Mouse (Mus musculus) liver, postnatal 0 days (tissue): Measurements from ENCODE around the gene Gm1673. TPM values are rescaled to one million over a fixed set of nuclear protein-coding genes. Genes with fewer than 3 reads are reported as not detected.

Experiments used
- ATAC-seq: fragments of 200-750 bp; cut with Nextera tagmentation; 2 replicates; pipeline ENCODE4 v1.8.0; 2017; ENCODE audit warnings: mild to moderate bottlenecking, moderate library complexity
- DNase-seq: peaks from one replicate; pipeline ENCODE4 v3.0.0-alpha.2; 2016
- H3K27ac ChIP-seq: fragments of 300-500 bp; sonication (generic); 2 replicates; pipeline ENCODE4 v1.5.1; 2014; ENCODE audit warnings: antibody characterized with exemption, moderate library complexity, mild to moderate bottlenecking, low read depth
- H3K27me3 ChIP-seq: fragments of 300-500 bp; sonication (generic); 2 replicates; pipeline ENCODE4 v1.6.1; 2014; ENCODE audit warnings: low read length, control low read depth, mixed read lengths; ENCODE audit not compliant: insufficient read depth
- H3K36me3 ChIP-seq: fragments of 300-500 bp; sonication (generic); replicated peaks from 2 replicates; pipeline ENCODE4 v1.6.1; 2014; ENCODE audit warnings: mild to moderate bottlenecking, control low read depth, low read length, moderate library complexity, mixed read lengths; ENCODE audit not compliant: insufficient read depth
- H3K4me1 ChIP-seq: fragments of 300-500 bp; sonication (generic); 2 replicates; pipeline ENCODE4 v1.6.1; 2014; ENCODE audit warnings: antibody characterized with exemption, mild to moderate bottlenecking, control low read depth; ENCODE audit not compliant: insufficient read depth
- H3K4me2 ChIP-seq: fragments of 300-500 bp; sonication (generic); 2 replicates; pipeline ENCODE4 v1.6.1; 2014; ENCODE audit warnings: low read depth, mild to moderate bottlenecking, low read length, moderate library complexity, mixed read lengths
- H3K4me3 ChIP-seq: fragments of 300-500 bp; sonication (generic); 2 replicates; pipeline ENCODE4 v1.5.1; 2014; ENCODE audit warnings: low read depth, low read length
- H3K9ac ChIP-seq: fragments of 300-500 bp; sonication (generic); replicated peaks from 2 replicates; pipeline ENCODE4 v1.6.1; 2014; ENCODE audit warnings: mild to moderate bottlenecking, moderate library complexity
- H3K9me3 ChIP-seq: fragments of 300-500 bp; sonication (generic); 2 replicates; pipeline ENCODE4 v1.6.1; 2016; ENCODE audit warnings: mild to moderate bottlenecking, control low read depth, low read length, mixed read lengths
- CTCF ChIP-seq: sonication (generic); IDR thresholded peaks from 2 replicates; pipeline ENCODE4 v1.5.1; 2016; ENCODE audit warnings: antibody characterized with exemption, low read depth
- EP300 ChIP-seq: IDR thresholded peaks from 2 replicates; pipeline ENCODE4 v1.6.1; 2016; ENCODE audit warnings: antibody characterized with exemption, low read depth, mild to moderate bottlenecking
- whole genome bisulfite sequencing: fragments of 180-500 bp; shearing (Covaris S2); extraction: QIAGEN DNeasy Blood & Tissue Kit; methylation state at CpG from one replicate; pipeline ENCODE4 v1.1.7; 2014; ENCODE audit not compliant: insufficient replicate concordance; 5-methylcytosine and 5-hydroxymethylcytosine counted together
- polyA plus RNA-seq: library from polyadenylated mRNA; unstranded; fragments of >200 nt; fragmentation: Nextera tagmentation; extraction: Ambion mirVana; gene quantifications from 2 replicates; pipeline ENCODE4 v1.2.1, GENCODE M21; 2015

The Gm1673 gene
- polyA plus RNA-seq, 1 experiment from 2014 or later, result 3.6 TPM

GRCm38 (mm10) chr5:33999466-34000090 is 16.3 kb downstream of the Gm1673 start:
- Histone ChIP-seq H3K36me3 (no peaks in the 10 kb centered on the region), H3K27me3 (peaks cover 46% of the 10 kb centered on the region), H3K4me3 (no peak overlapping the region), H3K4me2 (no peak overlapping the region), H3K4me1 (peaks cover 17% of the 10 kb centered on the region; the same call in 1 of the 2 replicates), H3K27ac (no peak overlapping the region), H3K9ac (no peak overlapping the region), H3K9me3 (no peaks in the 10 kb centered on the region)
- ATAC-seq, result peak; percentile 73
- 70% methylated on average over 6 of the region's 6 CpGs for WGBS
- TF ChIP-seq EP300 (no peak), CTCF (no peak)
- DNase-seq, result peak; percentile 60

GRCm38 (mm10) chr5:34000809-34001208 is 17.6 kb downstream of the Gm1673 start:
- ATAC-seq (no peak), DNase-seq (no peak)
- H3K4me1 ChIP-seq, result peaks cover 14% of the 10 kb centered on the region; the same call in 1 of the 2 replicates
- no peak overlapping the region for H3K4me2 ChIP-seq
- H3K9ac ChIP-seq, result no peak overlapping the region
- H3K27ac ChIP-seq, result no peak overlapping the region
- peaks cover 33% of the 10 kb centered on the region for H3K27me3 ChIP-seq
- no peak for TF ChIP-seq CTCF
- TF ChIP-seq EP300, result no peak
- H3K36me3 ChIP-seq, result no peaks in the 10 kb centered on the region
- no peaks in the 10 kb centered on the region for H3K9me3 ChIP-seq
- no peak overlapping the region for H3K4me3 ChIP-seq
- 85% methylated on average over 25 of the region's 25 CpGs for WGBS

- H3K27ac ChIP-seq, result no peak overlapping the region
- H3K9me3 ChIP-seq, result no peaks in the 10 kb centered on the region
- H3K9ac ChIP-seq, result no peak overlapping the region
- no peaks in the 10 kb centered on the region for H3K36me3 ChIP-seq
- no peak for DNase-seq
- peaks cover 27% of the 10 kb centered on the region for H3K27me3 ChIP-seq
- WGBS, result 80% methylated on average over 1 of the region's 1 CpGs
- ATAC-seq, result no peak
- peaks cover 12% of the 10 kb centered on the region; the same call in 1 of the 2 replicates for H3K4me1 ChIP-seq
- no peak for TF ChIP-seq EP300
- no peak for TF ChIP-seq CTCF
- H3K4me3 ChIP-seq, result no peak overlapping the region
- H3K4me2 ChIP-seq, result no peak overlapping the region
Observed at GRCm38 (mm10) chr5:34001401-34001800, 18.2 kb downstream of the Gm1673 start.

GRCm38 (mm10) chr5:34002636-34003035 is 19.4 kb downstream of the Gm1673 start:
- TF ChIP-seq EP300 (no peak), CTCF (no peak)
- 78% methylated on average over 4 of the region's 4 CpGs for WGBS

GRCm38 (mm10) chr5:34004618-34005017 is 21.4 kb downstream of the Gm1673 start:
- ATAC-seq (no peak), DNase-seq (no peak)
- Histone ChIP-seq H3K9me3 (no peaks in the 10 kb centered on the region), H3K4me1 (0 out of 2 replicates have a peak, but pooled peaks cover 3% of the 10 kb centered on the region), H3K4me3 (no peak overlapping the region), H3K4me2 (no peak overlapping the region), H3K9ac (no peak overlapping the region), H3K27ac (no peak overlapping the region), H3K36me3 (no peaks in the 10 kb centered on the region), H3K27me3 (0 out of 2 replicates have a peak, but pooled peaks cover 2% of the 10 kb centered on the region)
- TF ChIP-seq CTCF (no peak), EP300 (no peak)
- 64% methylated on average over 5 of the region's 5 CpGs for WGBS

More at GRCm38 (mm10) chr5:34002636-34003035, 19.4 kb downstream of the Gm1673 start:
- H3K4me2 ChIP-seq, result no peak overlapping the region
- peaks cover 19% of the 10 kb centered on the region for H3K27me3 ChIP-seq
- H3K36me3 ChIP-seq, result no peaks in the 10 kb centered on the region
- H3K27ac ChIP-seq, result no peak overlapping the region
- no peak for DNase-seq
- no peaks in the 10 kb centered on the region for H3K9me3 ChIP-seq
- H3K4me3 ChIP-seq, result no peak overlapping the region
- no peak overlapping the region for H3K9ac ChIP-seq
- no peak for ATAC-seq
- H3K4me1 ChIP-seq, result 0 out of 2 replicates have a peak, but pooled peaks cover 3% of the 10 kb centered on the region

- DNase-seq, result no peak
- H3K27ac ChIP-seq, result no peak overlapping the region
- no peak for ATAC-seq
- TF ChIP-seq EP300 (no peak), CTCF (no peak)
- H3K27me3 ChIP-seq, result no peaks in the 10 kb centered on the region
- H3K4me3 ChIP-seq, result no peak overlapping the region
- no peaks in the 10 kb centered on the region for H3K4me1 ChIP-seq
- H3K9ac ChIP-seq, result no peak overlapping the region
- H3K36me3 ChIP-seq, result no peaks in the 10 kb centered on the region
- no peak overlapping the region for H3K4me2 ChIP-seq
- H3K9me3 ChIP-seq, result no peaks in the 10 kb centered on the region
- WGBS, result 77% methylated on average over 4 of the region's 4 CpGs
Observed at GRCm38 (mm10) chr5:34006832-34007231, 23.6 kb downstream of the Gm1673 start.
